Mouse (Mus musculus) A20 (cell line): ENCODE measurements at regions not wholly inside any gene's neighbourhood (a gene's known extent, or its start where the extent isn't known, plus 50 kb on each side); places are given as distances from the start of the nearest gene placed in this dataset.

Experiments used
- DNase-seq: peaks from one replicate; pipeline ENCODE4 v3.0.0-alpha.2; 2011; ENCODE audit warnings: low read depth, low spot score

DNA sequence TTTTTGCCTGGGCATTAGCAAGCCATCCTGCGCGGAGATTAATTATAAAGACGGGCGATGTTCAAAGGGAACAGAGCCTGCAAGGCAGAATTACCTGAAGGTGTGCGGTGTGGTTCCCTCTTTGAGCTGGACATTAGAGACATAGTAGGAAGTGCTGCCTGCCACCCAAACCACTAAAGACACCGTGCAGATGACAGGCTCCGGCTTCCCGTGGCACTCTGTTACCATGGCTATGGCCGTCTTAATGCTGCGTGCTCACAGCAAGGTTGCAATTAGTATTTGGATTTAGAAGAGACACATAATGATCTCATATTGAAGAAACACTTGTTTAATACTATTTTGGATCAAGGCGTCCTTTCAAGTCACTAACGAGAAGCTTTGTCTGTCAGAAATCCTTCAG, 95.0 kb upstream of the Sox5 start:
- DNase-seq, result no peak

DNA sequence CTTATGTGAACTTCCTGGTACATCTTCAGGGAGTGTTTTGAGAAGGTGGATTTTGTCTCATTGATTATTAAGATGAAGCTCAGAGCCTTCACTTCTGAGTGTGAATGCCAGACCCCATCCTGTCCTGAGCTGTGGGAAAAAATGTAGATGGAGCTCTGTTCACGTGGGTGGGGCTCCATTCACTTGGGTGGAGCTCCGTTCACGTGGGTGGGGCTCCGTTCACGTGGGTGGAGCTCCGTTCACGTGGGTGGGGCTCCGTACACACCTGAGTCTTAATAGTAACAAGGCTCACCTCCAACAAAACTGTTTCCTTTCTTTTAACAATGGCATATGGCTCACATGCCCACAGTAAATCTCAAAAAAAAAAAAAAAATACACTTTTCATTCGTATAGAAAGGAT, 94.1 kb upstream of the Sox5 start:
- no peak for DNase-seq

DNA sequence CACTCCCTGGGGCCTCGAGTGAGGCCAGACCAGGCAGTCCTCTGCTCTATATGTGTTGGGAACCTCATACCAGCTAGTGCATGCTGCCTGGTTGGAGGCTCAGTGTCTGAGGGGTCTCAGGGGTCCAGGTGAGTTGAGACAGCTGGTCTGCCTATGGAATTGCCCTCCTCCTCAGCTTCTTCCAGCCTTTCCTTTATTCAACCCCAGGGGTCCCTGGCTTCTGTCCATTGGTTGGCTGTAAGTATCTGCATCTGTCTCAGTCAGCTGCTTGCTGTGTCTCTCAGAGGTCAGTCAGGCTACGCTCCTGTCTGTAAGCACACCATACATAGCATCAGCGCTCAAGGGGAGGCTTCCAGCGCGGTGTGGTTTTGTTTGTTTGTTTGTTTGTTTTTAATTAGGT, 92.5 kb upstream of the Sox5 start:
- no peak for DNase-seq

DNA sequence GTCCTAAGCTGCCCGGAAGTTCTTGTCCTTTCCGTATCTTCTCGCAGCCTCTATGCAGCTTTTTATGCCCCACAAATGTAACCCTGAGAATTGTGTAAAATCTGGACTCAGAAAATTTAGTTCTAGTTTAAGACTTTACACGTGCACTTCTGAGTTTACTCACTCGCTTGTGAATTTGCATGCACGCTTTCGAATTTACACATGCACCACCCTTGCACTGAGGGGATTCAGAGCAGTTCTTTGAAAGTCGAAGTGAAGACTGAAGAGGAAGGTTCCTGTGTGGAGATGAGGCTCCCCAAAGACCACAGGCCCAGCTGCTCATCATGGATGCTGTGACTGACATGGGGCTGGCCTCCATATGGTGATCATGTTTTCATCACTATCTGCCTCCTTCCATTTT, 89.2 kb upstream of the Sox5 start:
- DNase-seq, result no peak

DNA sequence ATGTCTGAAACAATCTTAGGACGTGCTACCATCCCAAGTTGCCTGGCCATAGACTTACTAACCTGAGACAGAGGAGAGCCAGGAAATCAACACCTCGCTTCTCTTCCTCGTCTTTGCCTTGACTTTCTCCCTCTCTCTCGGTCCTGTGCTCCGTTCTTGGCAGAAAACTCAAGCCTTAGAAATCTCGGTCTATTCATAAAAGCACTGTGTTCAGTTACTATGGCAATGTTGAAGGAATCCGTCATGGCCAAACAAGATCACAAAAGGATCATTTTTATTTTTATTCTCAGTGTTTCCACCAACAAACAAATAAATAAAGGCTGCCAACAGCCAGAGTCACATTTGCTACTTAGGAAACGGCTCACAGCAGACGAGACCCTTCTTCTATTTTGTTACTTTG, 85.6 kb upstream of the Sox5 start:
- no peak for DNase-seq

DNA sequence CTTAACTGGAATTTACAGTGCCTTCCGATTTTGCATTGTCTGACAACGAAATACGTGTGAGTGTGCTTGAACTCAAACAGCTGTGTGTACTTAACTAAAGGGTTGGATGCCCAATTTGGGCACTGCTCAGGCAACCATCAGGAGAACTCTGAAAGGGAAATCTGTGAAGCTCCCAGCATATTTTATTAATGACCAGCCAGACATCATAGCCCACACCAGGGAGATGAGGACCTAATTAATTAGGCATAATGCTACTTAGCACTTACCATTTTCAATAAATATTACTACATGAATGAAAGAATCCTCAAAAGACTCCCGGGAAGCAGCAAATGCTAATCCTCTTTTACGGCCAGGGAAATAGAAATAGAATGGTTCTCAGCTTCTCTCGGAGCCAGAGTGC, 82.2 kb upstream of the Sox5 start:
- DNase-seq, result no peak

DNA sequence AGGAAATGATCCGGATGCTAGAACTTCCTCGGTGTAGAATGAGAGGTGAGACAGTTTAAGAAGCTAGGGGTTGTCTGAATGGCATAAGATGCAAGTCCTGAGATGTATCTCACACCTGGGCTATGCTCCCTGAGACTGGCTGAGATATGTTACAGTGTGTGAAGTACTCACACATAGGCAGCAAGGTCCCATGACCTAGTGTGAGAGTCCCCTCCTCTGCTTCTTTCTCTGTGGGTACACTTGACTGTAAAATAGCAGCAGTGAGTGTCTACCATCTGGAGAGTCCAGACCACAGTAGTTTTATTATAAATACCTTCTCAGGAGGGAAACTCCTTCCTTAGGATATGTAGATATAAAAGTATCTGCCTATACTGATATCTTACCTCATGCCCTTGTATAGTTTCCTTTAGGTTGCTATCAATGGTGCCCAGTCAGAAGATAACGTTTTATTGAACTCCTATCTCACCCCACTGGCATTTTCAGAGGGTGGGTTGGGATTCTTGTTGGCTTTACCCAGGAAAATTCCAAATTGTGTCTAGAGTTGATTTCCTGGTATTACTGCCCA, 81.7 kb upstream of the Sox5 start:
- DNase-seq, result no peak

DNA sequence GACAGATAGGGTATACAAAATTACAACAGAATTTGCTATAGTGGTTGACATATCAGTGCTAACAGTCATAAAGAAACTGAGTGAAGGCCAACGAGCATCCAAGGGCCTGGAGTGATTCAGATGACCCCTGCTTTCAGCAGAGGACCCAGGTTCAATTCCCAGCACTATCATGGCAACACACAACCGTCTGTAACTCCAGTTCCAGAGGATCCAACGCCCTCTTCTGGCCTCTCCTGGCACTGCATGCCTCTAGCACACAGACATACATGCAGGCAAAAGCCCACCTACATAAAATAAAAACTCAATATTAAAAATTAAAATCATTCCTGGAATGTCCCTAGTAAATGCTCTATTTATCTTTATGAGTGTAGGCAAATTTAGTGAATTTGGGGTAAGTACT, 59.7 kb upstream of the Sox5 start:
- no peak for DNase-seq

DNA sequence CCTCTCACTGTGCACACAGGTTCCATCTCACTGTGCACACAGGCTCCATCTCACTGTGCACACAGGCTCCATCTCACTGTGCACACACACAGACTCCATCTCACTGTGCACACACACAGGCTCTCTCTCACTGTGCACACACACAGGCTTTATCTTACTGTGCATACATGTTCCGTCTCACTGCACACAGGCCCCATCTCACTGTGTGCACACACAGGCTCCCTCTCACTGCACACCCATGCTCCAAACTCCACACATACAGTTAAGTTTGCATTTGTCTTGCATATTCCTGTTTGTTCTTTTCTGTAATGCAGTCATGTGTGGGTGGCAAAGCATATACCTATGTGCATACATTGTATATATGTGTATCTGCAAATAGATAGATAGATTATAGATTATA, 57.6 kb upstream of the Sox5 start:
- DNase-seq, result no peak

DNA sequence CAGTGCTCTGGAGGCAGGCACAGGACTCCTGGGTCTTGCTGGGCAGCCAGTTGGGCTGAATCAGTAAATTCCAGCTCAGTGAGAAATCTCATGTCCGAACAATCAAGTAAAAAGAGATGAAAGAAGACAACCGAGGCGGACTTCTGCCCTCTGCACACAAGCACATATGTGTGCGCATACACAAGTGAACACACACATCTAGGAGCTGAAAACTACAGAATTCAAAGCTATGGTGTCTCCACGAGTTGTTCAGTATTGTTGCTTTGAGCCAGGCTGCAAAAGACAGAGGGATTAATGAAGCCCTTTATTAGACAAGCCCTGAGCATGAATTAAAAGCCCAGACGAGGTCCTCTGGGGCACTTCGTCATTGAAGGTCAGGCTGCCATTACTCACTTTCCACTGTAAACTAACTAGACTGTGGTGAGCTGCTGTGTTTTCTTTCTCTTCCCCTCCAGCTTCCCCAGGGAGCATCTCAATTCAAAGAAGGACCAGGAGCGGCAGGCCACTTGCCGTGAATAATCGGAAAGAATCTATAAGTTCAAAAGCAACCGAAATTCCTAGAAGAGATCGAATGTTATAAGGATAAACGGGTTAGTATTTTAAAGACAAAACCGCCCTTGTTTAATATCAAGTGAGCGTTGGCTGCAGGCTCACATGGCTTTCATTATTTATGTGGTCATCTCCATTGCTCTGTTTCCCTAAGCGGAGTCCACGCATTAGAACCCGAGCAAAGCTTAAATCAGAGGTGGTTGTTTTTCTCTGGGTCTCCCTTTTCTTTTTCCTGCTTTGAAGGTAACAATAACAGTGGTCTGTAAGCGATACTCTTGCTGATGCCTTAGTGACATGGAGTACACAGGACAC, 52.8 kb upstream of the Sox5 start:
- DNase-seq, result no peak
